Mouse (Mus musculus) ES-Bruce4 (cell line): ENCODE data around the gene Hoxc11.

Experiments used
- CTCF ChIP-seq: IDR thresholded peaks from one replicate; pipeline ENCODE4 v1.8.1; 2011; ENCODE audit warnings: low read depth, low read length
- EP300 ChIP-seq: IDR thresholded peaks from 2 replicates; pipeline ENCODE4 v1.6.1; 2011; ENCODE audit warnings: low read depth, low read length; ENCODE audit not compliant: insufficient read depth
- POLR2A ChIP-seq: IDR thresholded peaks from one replicate; pipeline ENCODE4 v1.8.1; 2011; ENCODE audit warnings: low read length; ENCODE audit not compliant: insufficient read depth

DNA sequence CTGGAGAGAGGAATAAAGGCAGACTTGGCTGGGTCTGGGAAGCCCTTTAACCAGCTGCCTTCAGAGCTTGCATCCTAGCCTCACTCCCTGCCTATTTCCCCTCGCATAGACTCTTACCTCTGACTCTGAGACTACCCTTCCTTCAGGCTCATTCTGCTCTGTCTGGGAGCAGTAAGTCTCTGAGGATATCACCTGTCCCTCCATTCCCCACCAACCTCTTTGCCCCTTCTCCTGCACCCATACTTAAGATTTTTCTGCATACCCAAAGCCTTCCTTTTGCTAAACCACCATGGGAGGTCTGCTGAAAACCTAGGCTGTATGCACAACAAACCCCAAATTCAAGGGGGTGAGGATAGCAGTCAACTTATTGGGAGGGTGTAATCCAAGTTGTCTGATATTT, 25.7 kb downstream of the Hoxc11 start:
- no peak for TF ChIP-seq CTCF
- no peak for TF ChIP-seq EP300
- no peak for TF ChIP-seq POLR2A
